Mouse (Mus musculus): ENCODE measurements around the gene AI413582. TPM values are rescaled to one million over a fixed set of nuclear protein-coding genes. Genes with fewer than 3 reads are reported as not detected.

The AI413582 gene
- total and polyA plus RNA-seq, 3 experiments = 14.6 to 43.6 (median 30.2) TPM

DNA sequence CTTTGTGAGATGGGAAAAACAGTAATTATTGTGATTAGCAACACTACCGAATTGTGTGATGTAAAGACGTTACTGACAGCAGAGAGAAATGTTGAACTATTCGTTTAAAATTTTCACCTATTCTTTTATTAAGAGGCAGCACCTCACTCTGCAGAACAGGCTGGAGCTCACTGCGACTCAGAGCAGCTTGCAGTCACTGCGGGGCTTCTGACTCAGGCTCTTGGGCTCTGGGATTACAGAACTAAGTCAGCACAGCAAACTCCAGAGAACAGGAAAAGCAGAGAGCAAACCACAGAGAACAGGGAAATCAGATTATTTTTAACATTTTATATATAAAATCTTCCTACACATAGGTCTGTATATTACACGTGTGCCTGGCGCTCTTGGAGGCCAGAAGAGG is 44.0 kb upstream of the AI413582 start:
- H3K4me1 ChIP-seq (ENCODE audit: control insufficient read depth in 1 of 2, insufficient read depth in 2 of 2) = peaks cover 0 to 14% of the 10 kb centered on the region in 2 experiments; a peak in 2 of 4 replicates
- DNase-seq (ENCODE audit: extremely low read depth) = no peak
- H3K9me3 ChIP-seq (replicated peaks; ENCODE audit: low read length) = no peaks in the 10 kb centered on the region
- no peak overlapping the region for H3K4me3 ChIP-seq (replicated peaks in 1 of 3; ENCODE audit: low read depth in 2 of 3, low read length in 2 of 3, poor library complexity in 1 of 3)
- in situ Hi-C loops (cut with MboI; ENCODE audit: low pct_ligation_motif_present, low pct_unique_long_range_greater_than_20kb, low sequenced_read_pairs) (no loop called here), dilution Hi-C loops (cut with MboI; ENCODE audit: extremely low pct_ligation_motif_present, extremely low pct_unique_long_range_greater_than_20kb, low sequenced_read_pairs) (no loop called here)
- H3K4me2 ChIP-seq (ENCODE audit: insufficient read depth, low read depth, poor library complexity, severe bottlenecking) = no peak overlapping the region
- peaks cover 16% of the 10 kb centered on the region for H3K79me2 ChIP-seq (replicated peaks; ENCODE audit: control insufficient read depth, extremely low read depth, insufficient read depth, poor library complexity, severe bottlenecking)
- no peak overlapping the region for H3K27ac ChIP-seq (ENCODE audit: insufficient read depth, low read depth)
- H3K27me3 ChIP-seq (replicated peaks) = no peaks in the 10 kb centered on the region
- no peak overlapping the region for H3K9ac ChIP-seq (ENCODE audit: insufficient read depth, low read depth)
- peaks cover 8 to 66% of the 10 kb centered on the region in 2 experiments for H3K36me3 ChIP-seq (replicated peaks in 1 of 2; ENCODE audit: control insufficient read depth in 1 of 2, insufficient read depth in 1 of 2, low read length in 1 of 2)
- TF ChIP-seq USF1 (IDR thresholded peaks at IDR 0.05; ENCODE audit: low read depth, low read length) (no peak), HCFC1 (IDR thresholded peaks at IDR 0.05; ENCODE audit: low read depth, low read length) (no peak), IRF4 (IDR thresholded peaks at IDR 0.05; ENCODE audit: low read depth, low read length) (no peak), PAX5 (IDR thresholded peaks at IDR 0.05; ENCODE audit: low read length) (no peak), ZKSCAN1 (IDR thresholded peaks at IDR 0.05; ENCODE audit: borderline replicate concordance, low read depth, low read length) (no peak), UBTF (IDR thresholded peaks at IDR 0.05; ENCODE audit: low read depth, low read length) (no peak), E2F4 (IDR thresholded peaks at IDR 0.05; ENCODE audit: insufficient replicate concordance, low read depth, low read length) (no peak), CHD1 (IDR thresholded peaks at IDR 0.05; ENCODE audit: low read depth, low read length) (no peak), USF2 (conservative IDR thresholded peaks at IDR 0.05; ENCODE audit: low read depth, low read length) (no peak), POLR2AphosphoS2 (IDR thresholded peaks at IDR 0.05; ENCODE audit: low read depth, low read length) (no peak), SIN3A (IDR thresholded peaks at IDR 0.05; ENCODE audit: low read length) (no peak)

DNA sequence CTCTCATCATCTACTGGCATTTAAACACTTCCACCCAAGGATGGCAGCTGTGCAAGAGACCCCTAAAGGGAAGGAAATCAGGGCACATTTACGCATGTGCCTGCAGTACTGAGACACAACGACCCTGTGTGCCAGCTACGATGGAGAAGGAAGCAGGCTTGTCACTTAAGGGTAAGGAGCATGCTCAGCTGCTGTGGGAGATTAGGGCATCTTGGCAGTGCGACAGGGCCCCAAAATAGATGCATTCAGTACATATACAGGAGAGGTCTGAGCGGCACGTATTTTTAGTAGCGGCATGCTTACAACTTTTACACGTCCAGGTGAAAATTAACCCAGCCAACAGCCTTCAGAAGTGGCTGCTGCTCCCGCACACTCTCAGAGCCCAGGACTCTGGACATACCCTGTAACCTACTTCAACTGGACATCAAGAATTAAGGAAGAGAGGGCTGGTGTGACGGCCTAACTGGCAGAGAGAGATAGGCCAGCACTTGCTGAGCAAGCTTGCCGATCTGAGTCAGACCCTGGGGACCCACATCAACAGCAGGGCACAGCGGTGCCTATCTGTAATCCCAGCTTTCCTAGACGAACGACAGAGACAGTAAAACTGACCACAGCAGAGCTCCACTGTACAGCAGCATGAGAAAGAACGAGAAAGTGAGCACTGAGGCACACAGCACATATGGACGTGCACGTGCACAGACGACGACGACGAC is 38.1 kb upstream of the AI413582 start:
- dilution Hi-C loops (cut with MboI; ENCODE audit: extremely low pct_ligation_motif_present, extremely low pct_unique_long_range_greater_than_20kb, low sequenced_read_pairs) (no loop called here), in situ Hi-C loops (cut with MboI; ENCODE audit: low pct_ligation_motif_present, low pct_unique_long_range_greater_than_20kb, low sequenced_read_pairs) (no loop called here)
- Histone ChIP-seq H3K4me1 (ENCODE audit: control insufficient read depth in 1 of 2, insufficient read depth in 2 of 2) (peaks cover 0 to 25% of the 10 kb centered on the region in 2 experiments; a peak in 2 of 4 replicates), H3K4me2 (ENCODE audit: insufficient read depth, low read depth, poor library complexity, severe bottlenecking) (no peak overlapping the region), H3K79me2 (replicated peaks; ENCODE audit: control insufficient read depth, extremely low read depth, insufficient read depth, poor library complexity, severe bottlenecking) (peaks cover 16% of the 10 kb centered on the region), H3K9ac (ENCODE audit: insufficient read depth, low read depth) (no peak overlapping the region), H3K27ac (ENCODE audit: insufficient read depth, low read depth) (no peak overlapping the region), H3K36me3 (replicated peaks in 1 of 2; ENCODE audit: control insufficient read depth in 1 of 2, insufficient read depth in 1 of 2, low read length in 1 of 2) (peaks cover 4 to 39% of the 10 kb centered on the region in 2 experiments), H3K4me3 (replicated peaks in 1 of 3; ENCODE audit: low read depth in 2 of 3, low read length in 2 of 3, poor library complexity in 1 of 3) (no peak overlapping the region), H3K27me3 (replicated peaks) (no peaks in the 10 kb centered on the region), H3K9me3 (replicated peaks; ENCODE audit: low read length) (no peaks in the 10 kb centered on the region)
- TF ChIP-seq JUND (conservative IDR thresholded peaks at IDR 0.05; ENCODE audit: low read depth, low read length) = no peak
- no peak for DNase-seq (ENCODE audit: extremely low read depth)

- H3K79me2 ChIP-seq (replicated peaks; ENCODE audit: control insufficient read depth, extremely low read depth, insufficient read depth, poor library complexity, severe bottlenecking) = peaks cover 16% of the 10 kb centered on the region
- H3K4me2 ChIP-seq (ENCODE audit: insufficient read depth, low read depth, poor library complexity, severe bottlenecking) = no peak overlapping the region
- no peak for TF ChIP-seq MAX (IDR thresholded peaks at IDR 0.05; ENCODE audit: low read length)
- TF ChIP-seq POLR2A (IDR thresholded peaks at IDR 0.05; ENCODE audit: low read depth, low read length) = no peak
- TF ChIP-seq BHLHE40 (IDR thresholded peaks at IDR 0.05; ENCODE audit: low read depth, low read length) = no peak
- no peak for TF ChIP-seq SMC3 (IDR thresholded peaks at IDR 0.05; ENCODE audit: low read depth, low read length)
- TF ChIP-seq CHD2 (IDR thresholded peaks at IDR 0.05; ENCODE audit: low read length) = no peak
- TF ChIP-seq E2F4 (IDR thresholded peaks at IDR 0.05; ENCODE audit: insufficient replicate concordance, low read depth, low read length) = no peak
- TF ChIP-seq ZKSCAN1 (IDR thresholded peaks at IDR 0.05; ENCODE audit: borderline replicate concordance, low read depth, low read length) = no peak
- TF ChIP-seq IRF4 (IDR thresholded peaks at IDR 0.05; ENCODE audit: low read depth, low read length) = no peak
- TF ChIP-seq GABPA (IDR thresholded peaks at IDR 0.05; ENCODE audit: insufficient replicate concordance, low read depth, low read length) = no peak
- TF ChIP-seq USF1 (IDR thresholded peaks at IDR 0.05; ENCODE audit: low read depth, low read length) = no peak
- TF ChIP-seq ZMIZ1 (IDR thresholded peaks at IDR 0.05; ENCODE audit: low read depth, low read length) = no peak
- no peak for TF ChIP-seq TBP (conservative IDR thresholded peaks at IDR 0.05; ENCODE audit: low read depth, low read length)
- TF ChIP-seq USF2 (conservative IDR thresholded peaks at IDR 0.05; ENCODE audit: low read depth, low read length) = no peak
- TF ChIP-seq POLR2AphosphoS2 (IDR thresholded peaks at IDR 0.05; ENCODE audit: low read depth, low read length) = no peak
- TF ChIP-seq ELF1 (IDR thresholded peaks at IDR 0.05; ENCODE audit: low read depth, low read length) = no peak
- no peak overlapping the region for H3K9ac ChIP-seq (ENCODE audit: insufficient read depth, low read depth)
- H3K4me1 ChIP-seq (ENCODE audit: control insufficient read depth in 1 of 2, insufficient read depth in 2 of 2) = peaks cover 0 to 31% of the 10 kb centered on the region in 2 experiments; a peak in 2 of 4 replicates
- H3K36me3 ChIP-seq (replicated peaks in 1 of 2; ENCODE audit: control insufficient read depth in 1 of 2, insufficient read depth in 1 of 2, low read length in 1 of 2) = peaks cover under 1 to 34% of the 10 kb centered on the region in 2 experiments
- dilution Hi-C loops (cut with MboI; ENCODE audit: extremely low pct_ligation_motif_present, extremely low pct_unique_long_range_greater_than_20kb, low sequenced_read_pairs) (no loop called here), in situ Hi-C loops (cut with MboI; ENCODE audit: low pct_ligation_motif_present, low pct_unique_long_range_greater_than_20kb, low sequenced_read_pairs) (no loop called here)
- H3K27ac ChIP-seq (ENCODE audit: insufficient read depth, low read depth) = no peak overlapping the region
- H3K27me3 ChIP-seq (replicated peaks) = no peaks in the 10 kb centered on the region
- H3K4me3 ChIP-seq (replicated peaks in 1 of 3; ENCODE audit: low read depth in 2 of 3, low read length in 2 of 3, poor library complexity in 1 of 3) = no peak overlapping the region
- no peaks in the 10 kb centered on the region for H3K9me3 ChIP-seq (replicated peaks; ENCODE audit: low read length)
- no peak for DNase-seq (ENCODE audit: extremely low read depth)
These were observed 37.5 kb upstream of the AI413582 start for GRCm38 (mm10) chr17:27603036-27603435.
